Mouse (Mus musculus) megakaryocyte, adult 5-6 weeks (primary cell): ENCODE measurements at regions not wholly inside any gene's neighbourhood (a gene's known extent, or its start where the extent isn't known, plus 50 kb on each side); places are given as distances from the start of the nearest gene placed in this dataset.

Experiments used
- ATAC-seq: 2 replicates; pipeline ENCODE4 v1.8.0; 2016; ENCODE audit warnings: mild to moderate bottlenecking, inconsistent platforms; ENCODE audit not compliant: poor library complexity, severe bottlenecking

DNA sequence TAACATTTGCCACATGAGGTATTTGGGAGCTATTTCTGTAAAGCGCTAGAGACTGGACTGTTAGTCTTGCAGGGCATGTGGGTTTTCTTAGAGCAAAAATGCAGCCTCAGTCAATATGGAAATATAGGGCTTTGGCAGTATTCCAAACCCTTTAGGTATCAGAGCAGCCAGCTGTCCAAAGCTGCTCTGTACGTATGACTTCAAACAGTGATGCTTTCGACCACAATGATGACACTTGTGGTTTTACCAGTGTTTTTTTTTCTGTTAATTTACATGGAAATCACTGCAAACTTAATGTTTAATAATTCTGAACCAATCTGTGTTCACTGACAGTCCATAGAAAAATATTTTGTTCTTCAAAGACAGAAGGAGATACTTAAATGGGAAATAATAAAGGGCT lies 743.0 kb downstream of the Brinp3 start:
- ATAC-seq: no peak

GRCm38 (mm10) chr1:147239108-147239507 lies 744.5 kb downstream of the Brinp3 start:
- no peak for ATAC-seq

DNA sequence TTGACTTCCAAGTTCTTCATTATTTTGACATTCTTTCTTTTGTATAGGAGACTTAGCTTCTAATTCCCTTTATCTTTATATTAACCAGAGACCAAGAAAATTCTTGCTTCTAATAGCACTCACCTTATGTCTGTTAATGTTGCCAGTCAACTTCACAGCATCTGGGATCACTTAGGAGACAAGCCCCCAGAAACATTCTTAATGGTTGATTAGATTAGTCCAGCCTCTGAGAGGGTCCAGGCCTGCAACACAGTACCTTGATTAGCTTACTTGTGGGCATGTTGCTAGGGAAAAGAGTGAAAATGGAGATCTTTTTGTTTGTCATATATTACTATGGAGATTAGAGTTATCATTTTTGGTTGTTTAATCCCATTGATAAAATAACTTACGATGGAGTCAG lies 778.8 kb downstream of the Brinp3 start:
- no peak for ATAC-seq

GRCm38 (mm10) chr1:147291119-147291518 lies 796.6 kb downstream of the Brinp3 start:
- ATAC-seq: no peak

DNA sequence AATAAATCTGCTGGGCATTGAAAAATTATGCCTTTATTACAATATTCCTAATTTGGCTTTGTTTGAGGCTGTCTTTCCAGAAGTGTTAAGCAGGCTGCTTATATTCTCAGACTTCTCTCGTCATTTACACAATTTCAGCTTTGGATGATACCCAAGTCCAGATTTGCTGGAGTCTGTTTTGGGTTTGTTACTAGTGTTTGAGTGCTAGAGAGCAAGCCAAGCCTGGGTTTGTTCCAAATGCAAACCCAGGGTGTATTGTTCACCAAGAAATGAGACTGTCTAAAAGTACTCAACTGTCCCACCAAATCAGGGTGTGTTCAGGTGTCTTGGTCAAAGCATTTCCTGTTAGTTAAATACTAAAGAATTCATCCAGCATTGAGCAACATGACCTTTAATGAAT lies 814.7 kb downstream of the Brinp3 start:
- no peak for ATAC-seq

DNA sequence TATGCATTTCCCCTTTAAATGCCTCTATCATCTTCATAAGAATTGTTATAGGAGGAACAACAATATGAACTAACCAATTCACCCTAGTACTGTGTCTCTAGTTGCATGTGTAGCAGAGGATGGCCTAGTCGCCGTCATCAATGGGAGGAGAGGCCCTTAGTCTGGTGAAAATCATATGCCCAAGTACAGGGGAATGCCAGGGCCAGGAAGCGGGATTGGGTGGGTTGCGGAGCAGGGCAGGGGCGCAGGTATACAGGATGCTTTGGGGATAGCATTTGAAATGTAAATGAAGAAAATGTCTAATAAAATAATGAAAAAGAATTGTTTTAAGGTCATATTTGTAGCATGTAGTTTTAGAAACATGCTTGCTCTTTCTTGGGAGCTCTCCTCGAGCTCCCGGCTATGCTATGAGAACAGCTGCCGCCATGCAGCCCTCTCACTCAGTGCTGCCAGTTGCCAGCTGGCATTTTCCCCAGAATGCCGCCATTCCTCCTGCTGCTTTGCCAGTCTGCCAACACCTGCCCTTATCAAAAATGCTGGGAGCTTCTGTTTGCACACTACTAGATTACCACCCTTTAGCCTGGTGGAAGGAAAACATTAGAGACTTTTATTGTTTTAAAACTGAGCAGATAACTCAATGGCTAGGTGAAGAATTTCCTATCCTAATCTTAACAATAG lies 848.9 kb downstream of the Brinp3 start:
- no peak for ATAC-seq

GRCm38 (mm10) chr1:147344027-147344426 lies 849.5 kb downstream of the Brinp3 start:
- ATAC-seq: no peak
